Mouse (Mus musculus): ENCODE measurements at regions not wholly inside any gene's neighbourhood (a gene's known extent, or its start where the extent isn't known, plus 50 kb on each side); places are given as distances from the start of the nearest gene placed in this dataset.

DNA sequence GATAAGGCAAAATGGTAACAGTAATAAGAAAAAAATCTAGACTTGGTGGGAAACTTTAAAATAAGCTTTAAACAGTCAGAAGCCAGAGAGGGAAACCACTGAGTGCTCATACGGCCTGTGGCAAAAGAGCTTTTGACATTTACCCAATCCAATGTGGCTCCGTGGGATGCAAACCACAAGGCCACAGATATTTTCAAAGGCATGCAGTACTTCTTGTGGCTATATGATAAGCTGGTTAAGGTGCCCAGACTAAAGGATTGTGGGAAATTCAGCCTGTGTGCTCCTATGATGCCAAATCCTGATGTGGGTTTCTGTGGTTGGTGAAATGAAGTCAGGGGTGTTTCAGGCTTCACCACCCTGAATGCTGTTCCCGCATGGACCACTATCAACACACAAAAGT, 355.8 kb downstream of the Sorl1 start:
- no peak for DNase-seq (ENCODE audit: low read depth, low spot score)

DNA sequence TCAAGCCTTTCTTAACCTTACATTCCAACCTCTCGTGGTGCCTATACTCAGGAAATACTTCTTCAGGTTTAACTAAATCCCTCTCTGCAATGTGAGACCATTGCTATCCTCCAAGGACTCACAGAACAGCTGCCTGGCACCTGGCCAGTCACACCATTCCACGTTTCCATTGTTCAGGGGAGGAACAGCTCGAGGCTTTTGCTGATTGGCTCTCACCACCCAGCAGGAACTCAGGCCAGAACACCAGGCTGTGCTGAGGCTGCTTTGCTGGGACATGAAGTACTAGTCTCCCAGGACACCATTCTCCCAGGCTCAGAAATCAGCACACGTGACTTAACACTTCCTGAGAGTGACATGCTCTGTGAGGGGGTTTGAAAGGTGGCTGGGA, 357.6 kb downstream of the Sorl1 start:
- no peak for DNase-seq (ENCODE audit: low read depth, low spot score)

- no peak for DNase-seq (ENCODE audit: low read depth, low spot score)
Observed at GRCm38 (mm10) chr9:41765816-41766532, 358.1 kb downstream of the Sorl1 start.

- no peak for DNase-seq (ENCODE audit: low read depth, low spot score)
Observed at GRCm38 (mm10) chr9:41761050-41761576, 363.0 kb downstream of the Sorl1 start.

- no peak for DNase-seq (ENCODE audit: low read depth, low spot score)
Observed at GRCm38 (mm10) chr9:41754434-41755002, 369.6 kb downstream of the Sorl1 start.

GRCm38 (mm10) chr9:41745979-41746647, 378.0 kb downstream of the Sorl1 start:
- DNase-seq (ENCODE audit: low read depth, low spot score): no peak

- no peak for DNase-seq (ENCODE audit: low read depth, low spot score)
Observed at GRCm38 (mm10) chr9:41741500-41741899, 382.6 kb downstream of the Sorl1 start.

GRCm38 (mm10) chr9:41740536-41740935, 383.6 kb downstream of the Sorl1 start:
- no peak for DNase-seq (ENCODE audit: low read depth, low spot score)

- no peak for DNase-seq (ENCODE audit: low read depth, low spot score)
Observed at GRCm38 (mm10) chr9:41737671-41738070, 386.4 kb downstream of the Sorl1 start.

DNA sequence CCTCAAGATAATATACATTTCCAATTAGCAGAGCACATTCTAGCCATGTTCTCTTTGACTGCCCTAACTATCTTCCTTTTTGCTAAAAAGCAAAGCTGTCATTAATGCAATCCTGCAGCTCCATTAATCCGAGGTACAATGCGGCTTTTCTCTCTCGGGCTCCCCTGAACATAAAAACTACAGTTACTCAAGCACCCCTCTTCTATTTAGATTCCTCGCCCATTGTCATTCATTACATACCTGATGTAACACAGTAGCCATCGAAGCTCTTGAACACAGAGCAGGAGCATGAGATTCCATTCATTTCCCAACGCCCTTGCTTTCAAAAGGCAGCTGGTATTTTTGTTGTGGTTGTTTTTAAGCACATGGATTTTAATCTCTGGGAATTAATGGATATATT, 387.2 kb downstream of the Sorl1 start:
- peak; percentile 2 for DNase-seq (ENCODE audit: low read depth, low spot score)

- peak; percentile 4 for DNase-seq (ENCODE audit: low read depth, low spot score)
Observed at GRCm38 (mm10) chr9:41736234-41736859, 387.8 kb downstream of the Sorl1 start.

- peak; percentile 61 for DNase-seq (ENCODE audit: low read depth, low spot score)
Observed at GRCm38 (mm10) chr9:41735448-41736233, 388.5 kb downstream of the Sorl1 start.

DNA sequence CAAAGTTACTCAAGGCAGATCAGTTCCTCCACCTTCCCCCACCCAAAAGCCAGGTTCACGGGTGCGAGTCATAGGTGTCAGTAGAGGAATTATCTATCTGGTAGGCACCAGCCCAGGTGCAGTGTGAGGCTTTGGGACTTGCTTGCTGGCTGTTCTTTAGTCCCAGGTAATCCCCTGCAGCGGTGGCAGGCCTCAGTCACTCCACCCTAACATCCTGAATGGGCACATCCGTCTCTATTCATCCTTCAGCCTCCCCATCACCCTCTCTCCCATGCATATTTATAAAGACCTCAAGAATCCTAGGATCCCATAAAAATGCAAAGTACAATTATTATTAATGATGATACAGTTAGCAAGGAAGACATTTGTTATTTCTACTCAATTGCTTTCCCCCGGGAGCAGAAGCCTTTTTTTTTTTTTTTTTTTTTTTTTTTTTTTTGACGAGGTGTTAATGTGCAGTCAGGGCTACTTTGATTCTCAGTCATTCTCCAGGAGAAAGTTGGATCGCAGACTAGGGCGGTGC, 389.1 kb downstream of the Sorl1 start:
- DNase-seq (ENCODE audit: low read depth, low spot score): no peak

GRCm38 (mm10) chr9:41721609-41722008, 402.5 kb downstream of the Sorl1 start:
- DNase-seq (ENCODE audit: low read depth, low spot score): no peak

- DNase-seq (ENCODE audit: low read depth, low spot score): no peak
Observed at GRCm38 (mm10) chr9:41715231-41715630, 408.9 kb downstream of the Sorl1 start.

DNA sequence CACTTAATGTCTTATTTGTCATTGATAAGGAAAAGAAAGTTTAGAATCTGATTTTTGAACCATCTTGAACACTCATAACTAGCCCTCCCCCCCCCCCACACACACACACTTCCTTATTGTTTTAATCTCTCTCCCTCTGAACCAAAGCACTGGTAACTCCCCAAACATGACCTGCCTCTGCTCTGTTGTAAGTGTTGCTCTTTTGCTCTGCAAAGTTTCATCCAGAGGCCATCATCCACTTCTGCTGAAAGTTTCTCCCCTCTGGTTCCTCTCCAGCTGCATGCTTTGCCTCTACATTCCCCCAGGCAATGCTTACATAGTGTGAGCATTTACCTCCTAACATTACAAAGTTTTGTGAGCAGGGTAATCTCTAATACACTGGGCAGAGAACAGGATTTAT, 418.1 kb downstream of the Sorl1 start:
- DNase-seq (ENCODE audit: low read depth, low spot score): no peak

GRCm38 (mm10) chr9:41705461-41705903, 418.6 kb downstream of the Sorl1 start:
- no peak for DNase-seq (ENCODE audit: low read depth, low spot score)

- DNase-seq (ENCODE audit: low read depth, low spot score): no peak
Observed at GRCm38 (mm10) chr9:41703091-41703490, 421.0 kb downstream of the Sorl1 start.

- no peak for DNase-seq (ENCODE audit: low read depth, low spot score)
Observed at GRCm38 (mm10) chr9:41700683-41701082, 423.4 kb downstream of the Sorl1 start.

DNA sequence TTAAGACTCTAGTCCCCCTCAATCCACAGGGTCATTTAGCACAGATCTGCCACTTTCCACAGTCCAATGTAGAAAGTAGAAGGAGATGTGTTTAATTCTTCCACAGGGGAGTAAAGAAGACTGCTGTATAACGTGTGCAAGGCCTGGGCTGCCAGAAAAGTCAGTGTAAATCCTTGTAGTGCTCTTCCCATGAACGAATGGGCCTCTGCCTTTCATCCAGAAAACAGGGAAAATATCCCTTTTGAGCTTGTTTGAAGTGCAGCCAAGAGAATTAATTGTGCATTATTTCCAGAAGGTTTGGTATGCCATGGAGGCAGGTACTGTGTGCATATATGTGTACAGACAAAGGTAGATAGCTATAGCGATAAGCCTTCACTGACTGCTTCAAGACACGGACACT, 425.1 kb downstream of the Sorl1 start:
- no peak for DNase-seq (ENCODE audit: low read depth, low spot score)
